Mouse (Mus musculus) Patski (cell line): ENCODE measurements around the gene Tssc4. TPM values are rescaled to one million over a fixed set of nuclear protein-coding genes. Genes with fewer than 3 reads are reported as not detected.

Experiments
- ATAC-seq: fragments of 100-300 bp; one replicate; pipeline ENCODE4 v1.8.0; 2021
- CTCF ChIA-PET: fragments of 350-600 bp; sonication (Branson Sonifier 250); formaldehyde crosslinking; loops from one replicate; lab custom pipeline; 2022; ENCODE audit warnings: inconsistent platforms; lab: Charles Lee
- POLR2A ChIA-PET: fragments of 350-600 bp; sonication (Branson Sonifier 250); formaldehyde crosslinking; loops from one replicate; lab custom pipeline; 2022; ENCODE audit warnings: antibody characterized with exemption, inconsistent platforms; lab: Charles Lee
- DNase-seq: peaks from one replicate; pipeline ENCODE4 v3.0.0-alpha.2; 2011; ENCODE audit warnings: low read depth, low spot score
- H3K27me3 ChIP-seq: fragments of 371-371 bp; one replicate; pipeline ENCODE4 v1.5.1; 2021
- CTCF ChIP-seq: fragments of 100-300 bp; IDR thresholded peaks from one replicate; pipeline ENCODE4 v1.5.1; 2021
- in situ Hi-C: fragments of 300-500 bp; cut with MboI; formaldehyde crosslinking; loops from 3 replicates; pipeline ENCODE4 v1.11.1; 2018; ENCODE audit warnings: low pct_unique_long_range_greater_than_20kb, mixed read lengths
- polyA plus RNA-seq: library from polyadenylated mRNA; unstranded; gene quantifications from one replicate; pipeline ENCODE4 v1.2.3, GENCODE M21; 2021

The Tssc4 gene
- 42.0 TPM for polyA plus RNA-seq

DNA sequence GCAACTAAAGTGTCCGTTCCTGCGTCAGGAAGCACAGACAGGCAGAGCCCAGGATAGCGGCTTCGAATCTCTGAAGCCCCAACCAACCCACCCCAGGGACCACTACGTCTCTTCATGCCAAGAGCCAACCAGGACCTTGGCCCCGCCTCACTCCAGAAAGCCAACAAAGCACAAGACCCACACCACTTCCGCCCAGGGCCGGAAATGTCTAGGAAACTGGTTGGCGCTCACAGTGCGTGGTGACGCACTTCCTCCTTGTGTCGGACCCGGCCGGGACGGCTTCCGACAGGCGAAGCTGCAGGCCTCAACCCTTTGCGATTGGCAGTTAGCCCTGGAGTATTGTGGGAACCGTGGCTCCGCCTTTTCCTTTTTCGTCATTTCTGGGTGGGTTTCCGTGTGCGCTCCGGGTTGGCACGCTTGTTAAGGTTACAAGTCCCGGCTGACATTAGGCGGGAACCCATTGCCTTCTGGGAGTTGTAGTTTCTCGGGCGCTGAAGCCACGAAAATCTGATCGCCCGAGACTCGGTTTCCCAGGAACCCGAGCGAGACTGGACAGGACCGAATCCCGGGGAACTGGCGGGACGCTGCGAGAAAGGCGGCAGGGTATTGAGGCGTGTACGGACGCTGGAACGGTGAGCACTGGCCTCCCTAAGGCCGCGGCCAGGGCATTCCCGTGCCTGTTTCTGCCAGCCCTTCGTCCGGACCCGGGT is at the start of gene Tssc4:
TSS of gene Tssc4 (plus strand) at position 368 of the 710 bp plus-strand sequence.
- in situ Hi-C loops: no loop called here
- ATAC-seq: peak; percentile 81
- POLR2A ChIA-PET: interaction anchor here (0.8 to 2.2 kb wide), 6 partner anchors 10 to 61 kb away, joined by 4 to 15 read pairs (median 7); partner anchors contain the start of gene Cd81

DNA sequence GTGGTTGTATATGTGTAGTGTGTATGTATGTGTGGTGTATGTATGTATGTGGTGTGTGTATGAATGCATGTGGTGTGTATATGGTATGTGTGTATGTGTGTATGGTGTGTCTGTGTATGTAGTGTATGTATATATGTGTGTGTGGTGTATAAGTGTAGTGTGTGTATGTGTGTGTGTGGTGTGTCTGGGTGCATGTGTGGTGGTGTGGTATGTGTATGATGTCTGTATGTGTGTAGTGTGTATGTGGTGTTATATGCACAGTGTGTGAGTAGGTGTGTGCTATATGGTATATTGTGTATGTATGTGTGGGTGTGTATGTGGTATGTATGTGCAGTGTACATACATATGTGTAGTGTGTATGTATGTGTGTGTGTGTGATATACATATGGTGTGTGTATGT is 49.0 kb upstream of the Tssc4 start:
- in situ Hi-C loops: loop anchor here (25.0 kb wide), 1 partner anchor 633 kb away; the partner anchor contains the start of genes Ctsd and Gm49369
- ATAC-seq (no peak), DNase-seq (no peak)
- TF ChIP-seq CTCF: no peak
- POLR2A ChIA-PET: no interaction called here
- CTCF ChIA-PET: no interaction called here
- H3K27me3 ChIP-seq: no peaks in the 10 kb centered on the region

More for the DNA sequence above, at the start of gene Tssc4:
- no peak for TF ChIP-seq CTCF
- peak; percentile 96 for DNase-seq
- CTCF ChIA-PET: interaction anchor here (1.6 to 4.6 kb wide), 3 partner anchors 17 to 61 kb away, joined by 4 to 18 read pairs (median 5); no protein-coding TSS in a partner anchor
- H3K27me3 ChIP-seq: no peaks in the 10 kb centered on the region

DNA sequence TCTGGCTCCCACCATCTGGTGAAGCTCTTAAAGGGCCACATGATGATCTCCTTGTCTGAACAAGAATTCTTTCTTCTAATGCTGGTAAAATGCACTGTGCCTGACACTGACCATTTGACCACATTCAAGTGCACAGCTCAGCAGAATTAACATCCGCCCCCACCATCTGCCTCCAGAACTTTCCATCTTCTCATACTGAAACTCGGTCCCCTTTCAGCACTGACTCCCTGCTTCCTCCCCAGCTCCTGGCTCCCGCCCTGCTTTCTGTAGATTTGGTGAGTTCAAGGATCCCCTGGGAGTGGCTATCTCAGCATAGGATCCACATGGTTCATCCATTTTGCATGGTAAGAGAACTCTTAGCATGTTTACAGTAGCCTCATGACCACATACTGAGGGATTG is 48.3 kb upstream of the Tssc4 start:
- DNase-seq (no peak), ATAC-seq (no peak)
- CTCF ChIA-PET: no interaction called here
- TF ChIP-seq CTCF: no peak
- in situ Hi-C loops: loop anchor here (25.0 kb wide), 1 partner anchor 633 kb away; the partner anchor contains the start of genes Ctsd and Gm49369
- POLR2A ChIA-PET: no interaction called here
- no peaks in the 10 kb centered on the region for H3K27me3 ChIP-seq

DNA sequence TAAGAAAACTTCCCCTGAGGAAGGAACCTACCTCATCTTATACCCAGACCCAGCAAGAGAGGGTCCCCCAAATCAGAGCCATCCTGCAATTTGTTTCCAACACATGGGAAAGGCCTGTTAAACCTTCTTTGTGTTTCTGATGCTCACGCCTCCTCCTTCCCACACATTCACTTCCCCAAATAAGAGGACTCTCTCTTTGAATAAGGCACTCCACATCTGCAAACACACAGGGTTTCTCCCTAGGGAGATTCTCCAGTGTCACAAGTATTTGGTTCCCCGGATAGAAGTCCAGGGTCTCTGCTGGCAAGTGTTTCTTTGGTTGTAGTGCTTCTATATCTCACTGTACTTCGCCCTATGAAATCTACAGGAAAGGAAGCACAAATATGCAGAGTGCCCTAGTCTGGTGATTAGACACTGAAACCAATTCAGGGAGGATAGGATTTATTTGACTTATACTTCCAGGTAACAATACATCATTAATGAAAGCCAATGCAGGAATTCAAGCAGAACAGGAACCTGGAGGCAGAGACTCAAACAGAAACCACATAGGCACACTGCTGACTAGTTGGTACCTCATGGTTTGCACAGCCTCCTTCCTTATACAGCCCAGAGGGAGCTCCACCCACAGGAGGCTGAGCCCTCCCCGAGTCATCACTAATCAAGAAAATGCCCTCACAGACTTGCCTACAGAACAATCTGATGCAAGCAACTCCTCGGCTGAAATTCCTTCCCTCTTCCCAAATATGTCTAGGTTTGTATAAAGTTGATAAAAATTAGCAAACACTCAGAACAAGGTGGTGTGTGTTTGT is 47.5 kb upstream of the Tssc4 start:
- CTCF ChIA-PET: no interaction called here
- POLR2A ChIA-PET: no interaction called here
- in situ Hi-C loops: loop anchor here (25.0 kb wide), 1 partner anchor 634 kb away; the partner anchor contains the start of genes Ctsd and Gm49369
- no peak for DNase-seq
- TF ChIP-seq CTCF: no peak
- no peak for ATAC-seq
- H3K27me3 ChIP-seq: no peaks in the 10 kb centered on the region

DNA sequence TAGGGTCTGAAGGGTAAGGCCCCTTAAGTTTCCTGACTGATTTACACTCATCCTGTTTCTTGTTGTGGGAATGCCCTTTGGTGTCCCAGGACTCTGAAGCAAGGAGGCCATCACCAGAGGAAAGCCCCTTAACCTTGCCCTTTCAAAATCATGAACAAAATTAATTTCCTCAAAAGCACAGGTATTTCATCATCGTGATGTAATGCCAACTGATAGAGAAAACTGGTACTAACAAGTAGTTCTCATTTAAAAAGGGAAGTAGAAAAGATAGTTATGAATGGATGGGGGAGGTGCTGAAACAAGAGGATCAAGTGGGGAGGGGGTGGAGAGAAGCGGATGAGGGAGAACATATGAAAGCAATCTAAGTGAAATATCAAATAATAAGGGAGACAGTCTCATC is 45.5 kb upstream of the Tssc4 start:
- in situ Hi-C loops: loop anchor here (25.0 kb wide), 1 partner anchor 636 kb away; the partner anchor contains the start of genes Ctsd and Gm49369
- CTCF ChIA-PET: interaction anchor here (1.4 kb wide), 1 partner anchor 15 kb away, joined by 3 read pairs; no protein-coding TSS in a partner anchor
- POLR2A ChIA-PET: no interaction called here
- H3K27me3 ChIP-seq: no peaks in the 10 kb centered on the region
- ATAC-seq (no peak), DNase-seq (no peak)
- TF ChIP-seq CTCF: no peak

DNA sequence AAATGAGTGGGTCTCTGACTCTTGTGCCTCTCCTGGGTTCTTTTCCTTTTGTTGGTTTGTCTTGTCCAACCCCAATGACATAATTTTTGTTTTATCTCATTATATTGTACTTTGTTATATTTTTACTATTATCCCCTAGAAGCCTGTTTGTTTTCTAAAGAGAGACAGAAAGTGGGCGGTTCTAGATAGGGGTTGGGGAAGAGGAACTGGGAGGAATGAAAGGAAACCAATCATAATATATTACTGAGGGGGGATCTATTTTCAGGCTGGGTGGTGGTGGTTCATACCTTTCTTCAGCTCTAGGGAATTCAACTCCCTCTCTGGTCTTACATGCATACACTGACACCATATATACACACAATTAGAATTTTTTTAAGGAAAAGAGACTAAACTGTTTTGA is 44.8 kb upstream of the Tssc4 start:
- no peak for DNase-seq
- CTCF ChIA-PET: no interaction called here
- no peak for ATAC-seq
- POLR2A ChIA-PET: no interaction called here
- TF ChIP-seq CTCF: no peak
- in situ Hi-C loops: loop anchor here (25.0 kb wide), 1 partner anchor 637 kb away; the partner anchor contains the start of genes Ctsd and Gm49369
- no peaks in the 10 kb centered on the region for H3K27me3 ChIP-seq

DNA sequence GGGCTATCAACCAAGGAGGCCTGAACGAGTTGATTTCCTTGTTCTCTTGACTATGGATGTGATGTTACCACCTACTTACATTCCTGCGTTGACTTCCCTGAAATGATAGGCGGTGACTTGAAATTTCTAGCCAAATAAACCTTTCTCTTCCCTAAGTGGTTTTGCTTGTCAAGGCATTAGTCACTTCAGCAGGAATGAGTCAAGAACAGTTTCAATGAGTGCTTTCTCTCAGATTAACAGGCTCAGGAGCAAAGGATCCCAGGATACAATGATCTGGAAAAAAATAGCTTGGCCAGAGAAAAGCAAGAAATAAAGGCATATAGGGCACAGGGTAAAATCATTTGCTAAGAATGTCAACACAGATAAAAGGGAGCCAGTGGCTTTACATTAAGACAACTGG is 43.6 kb upstream of the Tssc4 start:
- ChIA-PET CTCF (no interaction called here), POLR2A (no interaction called here)
- ATAC-seq: no peak
- TF ChIP-seq CTCF: no peak
- in situ Hi-C loops: no loop called here
- no peak for DNase-seq
- no peaks in the 10 kb centered on the region for H3K27me3 ChIP-seq

DNA sequence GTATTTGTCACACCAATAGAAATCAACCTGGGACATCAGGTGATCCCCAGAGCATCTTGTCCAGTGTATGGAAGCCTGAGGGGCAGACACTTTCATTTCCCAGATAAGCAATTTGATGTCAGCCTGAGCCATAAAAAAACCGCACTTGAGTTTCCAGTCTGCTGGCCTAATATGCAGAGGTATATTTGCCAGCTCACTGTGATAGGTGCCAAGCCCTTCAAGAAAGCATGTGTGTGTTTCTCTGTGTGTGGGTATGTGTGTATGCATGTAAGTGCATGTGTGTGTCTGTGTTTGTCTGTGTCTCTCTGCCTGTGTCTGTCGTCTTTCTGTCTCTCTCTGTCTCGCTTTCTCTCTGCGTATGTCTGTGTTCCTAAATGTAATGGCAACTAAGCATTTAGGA is 41.9 kb upstream of the Tssc4 start:
- CTCF ChIA-PET: no interaction called here
- no peaks in the 10 kb centered on the region for H3K27me3 ChIP-seq
- no peak for DNase-seq
- no peak for TF ChIP-seq CTCF
- ATAC-seq: no peak
- POLR2A ChIA-PET: no interaction called here
- in situ Hi-C loops: no loop called here

DNA sequence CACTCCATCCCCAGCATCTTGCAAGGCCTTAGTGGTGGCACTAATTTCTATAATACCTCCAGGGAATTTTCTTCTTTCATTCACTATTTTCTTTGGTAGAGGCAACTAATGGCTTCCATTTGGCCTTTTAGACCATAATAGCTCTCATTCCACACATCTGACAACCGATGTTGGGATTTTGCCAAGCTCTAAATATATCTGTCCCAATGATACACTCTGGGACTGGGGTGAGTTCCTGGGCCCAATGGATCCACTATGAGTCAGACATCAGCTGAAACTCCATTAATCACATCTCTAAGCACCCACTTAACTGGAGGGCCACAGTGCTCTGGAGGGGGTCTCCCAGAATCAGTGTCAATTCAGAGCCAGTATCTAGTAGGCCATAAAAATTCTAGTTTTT is 37.2 kb upstream of the Tssc4 start:
- H3K27me3 ChIP-seq: no peaks in the 10 kb centered on the region
- CTCF ChIA-PET: interaction anchor here (1.0 kb wide), 1 partner anchor 54 kb away, joined by 3 read pairs; no protein-coding TSS in a partner anchor
- POLR2A ChIA-PET: interaction anchor here (0.6 to 1.6 kb wide), 3 partner anchors 16 to 50 kb away, joined by 3 to 6 read pairs (median 6); no protein-coding TSS in a partner anchor
- in situ Hi-C loops: no loop called here
- TF ChIP-seq CTCF: no peak
- DNase-seq (peak; percentile 75), ATAC-seq (peak; percentile 89)

DNA sequence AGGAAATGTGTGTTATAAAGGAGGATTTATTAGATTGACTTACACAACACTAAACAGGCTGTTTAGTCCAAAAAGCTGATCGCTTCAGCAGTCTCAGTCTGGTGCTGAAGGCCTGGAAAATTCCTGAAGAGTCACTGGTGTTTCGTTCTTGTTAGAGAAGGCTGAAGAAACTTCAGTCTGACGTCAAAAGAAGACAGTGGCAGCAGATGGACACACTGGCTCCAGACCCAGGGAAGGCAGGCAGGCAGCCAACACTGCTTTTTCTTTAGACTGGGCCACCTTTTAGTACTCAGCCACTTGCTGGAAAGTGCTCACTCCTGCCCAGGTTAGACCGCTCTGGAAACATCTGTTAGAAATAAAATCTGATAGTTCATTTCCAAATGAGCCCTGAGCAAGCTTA is 35.5 kb upstream of the Tssc4 start:
- no peak for TF ChIP-seq CTCF
- in situ Hi-C loops: no loop called here
- DNase-seq (no peak), ATAC-seq (no peak)
- ChIA-PET CTCF (interaction anchor here (0.7 to 1.2 kb wide), 2 partner anchors 9 to 19 kb away, joined by 3 to 5 read pairs; partner anchors contain the start of gene Cd81), POLR2A (no interaction called here)
- no peaks in the 10 kb centered on the region for H3K27me3 ChIP-seq
